Mouse (Mus musculus) intestine, embryonic 14.5 days (tissue): Measurements from ENCODE around the gene Ccdc158. TPM values are rescaled to one million over a fixed set of nuclear protein-coding genes. Genes with fewer than 3 reads are reported as not detected.

Experiments
- ATAC-seq: fragments of 200-750 bp; cut with Nextera tagmentation; replicated peaks from 2 replicates; pipeline ENCODE4 v1.8.0; 2017; ENCODE audit warnings: low read depth, moderate number of reproducible peaks, moderate TSS enrichment, moderate library complexity; ENCODE audit not compliant: low FRiP score, low TSS enrichment
- DNase-seq: peaks from one replicate; pipeline ENCODE4 v3.0.0-alpha.2; 2018; ENCODE audit warnings: low spot score
- H3K27ac ChIP-seq: fragments of 300-500 bp; sonication (generic); 2 replicates; pipeline ENCODE4 v1.5.1; 2014; ENCODE audit warnings: low read depth, mild to moderate bottlenecking, control low read depth
- H3K27me3 ChIP-seq: fragments of 300-500 bp; sonication (generic); replicated peaks from 2 replicates; pipeline ENCODE4 v1.6.1; 2014; ENCODE audit warnings: low read length, control low read depth; ENCODE audit not compliant: control insufficient read depth, insufficient read depth
- H3K36me3 ChIP-seq: fragments of 300-500 bp; sonication (generic); 2 replicates; pipeline ENCODE4 v1.6.1; 2014; ENCODE audit warnings: low read length, control low read depth; ENCODE audit not compliant: control insufficient read depth, insufficient read depth
- H3K4me1 ChIP-seq: fragments of 300-500 bp; sonication (generic); replicated peaks from 2 replicates; pipeline ENCODE4 v1.6.1; 2014; ENCODE audit warnings: low read length, control low read depth, mixed read lengths; ENCODE audit not compliant: control insufficient read depth, insufficient read depth
- H3K4me2 ChIP-seq: fragments of 300-500 bp; sonication (generic); 2 replicates; pipeline ENCODE4 v1.6.1; 2014; ENCODE audit warnings: low read length
- H3K4me3 ChIP-seq: fragments of 300-500 bp; sonication (generic); 2 replicates; pipeline ENCODE4 v1.5.1; 2014; ENCODE audit warnings: low read depth, low read length, control low read depth, mixed read lengths
- H3K9ac ChIP-seq: fragments of 300-500 bp; sonication (generic); 2 replicates; pipeline ENCODE4 v1.6.1; 2014; ENCODE audit warnings: mild to moderate bottlenecking, low read length
- H3K9me3 ChIP-seq: fragments of 300-500 bp; sonication (generic); 2 replicates; pipeline ENCODE4 v1.6.1; 2016; ENCODE audit warnings: low read length, control low read depth; ENCODE audit not compliant: control insufficient read depth
- WGBS: fragments of 180-500 bp; shearing (Covaris S2); extraction: QIAGEN DNeasy Blood & Tissue Kit; methylation state at CpG from one replicate; pipeline ENCODE4 v1.1.7; 2014; 5-methylcytosine and 5-hydroxymethylcytosine counted together
- polyA plus RNA-seq: library from polyadenylated mRNA; unstranded; fragments of >200 nt; fragmentation: Nextera tagmentation; extraction: Ambion mirVana; gene quantifications from 2 replicates; pipeline ENCODE4 v1.2.1, GENCODE M21; 2014

Gene Ccdc158
- polyA plus RNA-seq, 1 experiment from 2014 or later: 1.3 TPM

DNA sequence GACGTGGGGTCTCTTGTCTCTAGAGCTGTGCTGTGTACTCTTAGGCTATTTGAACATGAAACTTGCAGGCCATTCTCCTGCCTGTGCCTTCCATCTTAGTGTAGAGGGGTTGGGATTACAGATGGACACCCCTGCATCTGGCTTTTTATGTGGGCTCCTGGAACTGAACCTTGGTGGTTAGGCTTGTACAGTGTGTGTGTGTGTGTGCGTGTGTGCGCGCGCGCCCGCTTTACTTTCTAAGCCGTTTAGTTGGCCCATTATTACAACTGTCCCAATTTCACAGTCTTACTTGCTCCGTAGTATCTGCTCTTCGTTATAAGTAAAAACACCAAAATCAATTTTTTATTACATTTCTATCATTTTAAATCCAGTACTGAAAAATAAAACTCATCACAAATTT, 6.8 kb upstream of the Ccdc158 start:
- H3K36me3 ChIP-seq: no peaks in the 10 kb centered on the region
- 94% methylated on average over 10 of the region's 10 CpGs for whole genome bisulfite sequencing
- H3K9ac ChIP-seq: no peak overlapping the region
- H3K27me3 ChIP-seq: 0 out of 2 replicates have a peak, but pooled peaks cover 4% of the 10 kb centered on the region
- peaks cover 6% of the 10 kb centered on the region; the same call in 1 of the 2 replicates for H3K4me1 ChIP-seq
- H3K27ac ChIP-seq: no peak overlapping the region
- no peak overlapping the region for H3K4me2 ChIP-seq
- ATAC-seq (no peak), DNase-seq (no peak)
- no peak overlapping the region for H3K4me3 ChIP-seq
- H3K9me3 ChIP-seq: no peaks in the 10 kb centered on the region

DNA sequence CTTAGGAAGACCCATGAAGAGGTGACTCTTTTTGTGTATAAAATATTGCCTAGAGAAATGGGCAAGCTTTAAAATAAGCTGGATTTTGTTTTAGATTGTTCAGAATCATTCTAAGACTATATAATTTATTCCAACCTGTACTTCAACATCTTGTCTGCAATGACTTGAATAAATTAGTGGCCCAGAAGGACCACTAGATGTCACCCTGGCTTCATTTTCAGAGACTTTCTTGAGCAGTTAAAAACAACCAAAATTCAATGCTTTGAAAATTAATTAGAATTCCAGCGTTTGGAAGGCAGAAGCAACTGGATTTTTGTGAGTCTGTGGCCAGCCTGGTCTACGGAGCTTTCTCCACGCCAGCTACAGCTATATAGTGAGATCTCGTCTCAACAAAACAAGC, 4.4 kb upstream of the Ccdc158 start:
- ATAC-seq (no peak), DNase-seq (no peak)
- Histone ChIP-seq H3K27ac (no peak overlapping the region), H3K4me3 (no peak overlapping the region), H3K4me1 (peaks cover 12% of the 10 kb centered on the region; the same call in 1 of the 2 replicates), H3K9me3 (no peaks in the 10 kb centered on the region), H3K36me3 (no peaks in the 10 kb centered on the region), H3K27me3 (0 out of 2 replicates have a peak, but pooled peaks cover 4% of the 10 kb centered on the region), H3K9ac (no peak overlapping the region), H3K4me2 (no peak overlapping the region)
- 30% methylated on average over 4 of the region's 4 CpGs for WGBS

DNA sequence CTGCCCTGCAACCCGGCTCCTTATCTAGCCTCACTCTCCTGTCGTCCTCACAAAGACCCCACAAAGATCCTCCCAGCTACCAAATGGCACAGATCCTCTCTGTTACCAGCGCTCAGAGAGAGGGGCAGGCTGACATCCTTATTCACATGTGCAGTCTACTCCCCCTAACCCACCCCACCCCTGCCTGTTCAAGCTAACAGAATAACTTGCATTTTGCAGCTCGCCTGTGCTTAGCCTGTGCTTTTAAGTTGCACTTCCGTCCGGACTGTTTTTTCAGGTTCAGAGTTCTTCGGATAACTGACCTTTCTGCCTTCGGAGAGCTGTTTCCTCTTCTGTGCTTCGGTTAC, 476 bp upstream of the Ccdc158 start:
- Histone ChIP-seq H3K27ac (no peak overlapping the region), H3K27me3 (no peaks in the 10 kb centered on the region), H3K4me1 (peaks cover 6% of the 10 kb centered on the region; the same call in 1 of the 2 replicates), H3K9me3 (no peaks in the 10 kb centered on the region), H3K9ac (peak overlapping the region; percentile 37; the same call in 1 of the 2 replicates), H3K4me3 (peak overlapping the region; percentile 36), H3K4me2 (peak overlapping the region; percentile 58), H3K36me3 (no peaks in the 10 kb centered on the region)
- no peak for ATAC-seq
- WGBS: 1% methylated on average over 9 of the region's 9 CpGs
- DNase-seq: no peak

DNA sequence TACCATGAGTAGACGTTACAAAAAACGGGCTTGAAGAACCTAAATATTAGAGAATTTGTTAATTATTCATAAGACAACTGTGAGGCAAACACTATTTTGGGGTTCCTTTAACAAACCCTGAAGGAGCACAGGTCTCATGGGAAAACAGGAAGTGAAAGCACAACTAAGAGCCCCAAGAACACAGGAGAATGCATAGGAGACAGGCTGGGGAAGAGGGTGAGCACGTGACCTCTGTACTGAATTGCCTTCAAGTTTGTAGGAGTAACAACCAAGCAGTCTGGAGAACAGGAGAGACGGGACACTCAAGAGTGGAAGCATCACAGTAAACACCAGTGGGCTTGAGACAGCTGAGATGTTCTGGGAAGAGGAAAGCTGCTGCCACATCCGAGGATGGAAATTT, 8.2 kb downstream of the Ccdc158 start:
- ATAC-seq (no peak), DNase-seq (no peak)
- 76% methylated on average over 5 of the region's 5 CpGs for WGBS

DNA sequence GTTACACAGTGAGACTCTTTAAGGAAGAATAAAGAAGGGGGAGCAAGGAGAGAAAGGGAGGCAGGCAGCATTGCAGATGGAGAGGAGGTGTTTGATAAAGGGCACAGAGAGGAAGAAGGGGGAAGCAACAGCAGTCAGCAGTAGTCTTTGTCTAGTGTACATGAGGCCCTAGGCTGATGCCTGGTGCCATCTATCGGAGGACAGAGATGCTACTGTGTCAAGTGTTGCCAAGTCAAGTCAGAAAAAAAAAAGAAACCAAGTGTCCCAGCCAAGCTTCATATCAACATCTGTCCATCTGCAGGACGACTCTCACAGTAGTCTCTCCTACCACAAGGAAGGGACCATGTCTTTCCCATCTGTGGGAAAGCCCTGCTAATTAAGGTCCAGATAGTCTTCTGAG, 10.8 kb downstream of the Ccdc158 start:
- Histone ChIP-seq H3K36me3 (no peaks in the 10 kb centered on the region), H3K4me1 (no peaks in the 10 kb centered on the region), H3K27ac (no peak overlapping the region), H3K27me3 (no peaks in the 10 kb centered on the region), H3K9ac (no peak overlapping the region), H3K4me3 (no peak overlapping the region), H3K9me3 (0 out of 2 replicates have a peak, but pooled peaks cover 3% of the 10 kb centered on the region), H3K4me2 (no peak overlapping the region)
- 68% methylated on average over 2 of the region's 2 CpGs for WGBS
- ATAC-seq (no peak), DNase-seq (no peak)

More for the DNA sequence above, 8.2 kb downstream of the Ccdc158 start:
- Histone ChIP-seq H3K4me3 (no peak overlapping the region), H3K4me1 (no peaks in the 10 kb centered on the region), H3K9ac (no peak overlapping the region), H3K36me3 (no peaks in the 10 kb centered on the region), H3K27me3 (no peaks in the 10 kb centered on the region), H3K9me3 (0 out of 2 replicates have a peak, but pooled peaks cover 3% of the 10 kb centered on the region), H3K27ac (no peak overlapping the region), H3K4me2 (no peak overlapping the region)

DNA sequence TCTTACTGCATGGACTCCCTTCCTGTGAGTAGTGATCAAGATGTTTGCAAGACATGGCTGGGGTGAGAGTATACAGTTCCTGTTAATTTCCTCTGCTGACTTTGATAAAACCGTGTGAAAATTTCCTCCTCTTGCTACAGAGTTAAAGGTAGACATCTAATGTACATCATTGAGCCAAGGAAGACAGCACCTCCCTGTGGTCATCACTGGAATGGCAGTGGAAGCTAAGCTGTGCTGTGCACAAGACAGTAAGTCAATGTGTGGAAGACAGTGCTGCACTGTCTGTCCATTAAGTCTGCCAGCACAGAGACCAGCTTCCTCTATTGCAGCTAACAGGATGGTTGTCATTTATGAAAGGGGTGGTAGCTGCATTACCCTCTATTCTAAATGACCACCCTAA, 18.8 kb downstream of the Ccdc158 start:
- WGBS: 19% methylated on average over 1 of the region's 1 CpGs

DNA sequence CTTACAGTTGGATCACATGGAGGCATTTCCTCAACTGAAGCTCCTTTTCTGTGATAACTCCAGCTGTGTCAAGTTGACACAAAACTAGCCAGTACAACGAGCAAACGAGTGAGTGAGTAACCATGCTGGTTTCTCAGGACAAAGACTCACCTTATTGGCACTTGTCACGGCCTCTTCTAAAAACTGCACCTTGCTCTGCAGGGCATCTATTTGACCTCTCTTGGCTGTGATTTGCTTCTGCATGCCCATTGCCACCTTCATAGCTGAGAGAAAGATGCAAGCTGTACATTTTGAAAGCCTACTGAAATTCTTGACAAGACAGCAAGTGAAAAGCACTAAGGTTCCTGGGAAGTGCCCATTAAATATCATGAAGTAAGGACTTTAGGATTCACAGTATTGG, 34.2 kb downstream of the Ccdc158 start:
- H3K4me3 ChIP-seq: no peak overlapping the region
- H3K27me3 ChIP-seq: no peaks in the 10 kb centered on the region
- 82% methylated on average over 3 of the region's 3 CpGs for WGBS
- H3K9me3 ChIP-seq: no peaks in the 10 kb centered on the region
- H3K27ac ChIP-seq: no peak overlapping the region
- no peak overlapping the region for H3K9ac ChIP-seq
- ATAC-seq (no peak), DNase-seq (no peak)
- no peaks in the 10 kb centered on the region for H3K4me1 ChIP-seq
- H3K4me2 ChIP-seq: no peak overlapping the region
- H3K36me3 ChIP-seq: no peaks in the 10 kb centered on the region

More for the DNA sequence above, 18.8 kb downstream of the Ccdc158 start:
- Histone ChIP-seq H3K36me3 (no peaks in the 10 kb centered on the region), H3K9me3 (no peaks in the 10 kb centered on the region), H3K4me3 (no peak overlapping the region), H3K9ac (no peak overlapping the region), H3K4me2 (no peak overlapping the region), H3K4me1 (no peaks in the 10 kb centered on the region), H3K27ac (no peak overlapping the region), H3K27me3 (no peaks in the 10 kb centered on the region)
- DNase-seq (peak; percentile 80), ATAC-seq (no peak)

DNA sequence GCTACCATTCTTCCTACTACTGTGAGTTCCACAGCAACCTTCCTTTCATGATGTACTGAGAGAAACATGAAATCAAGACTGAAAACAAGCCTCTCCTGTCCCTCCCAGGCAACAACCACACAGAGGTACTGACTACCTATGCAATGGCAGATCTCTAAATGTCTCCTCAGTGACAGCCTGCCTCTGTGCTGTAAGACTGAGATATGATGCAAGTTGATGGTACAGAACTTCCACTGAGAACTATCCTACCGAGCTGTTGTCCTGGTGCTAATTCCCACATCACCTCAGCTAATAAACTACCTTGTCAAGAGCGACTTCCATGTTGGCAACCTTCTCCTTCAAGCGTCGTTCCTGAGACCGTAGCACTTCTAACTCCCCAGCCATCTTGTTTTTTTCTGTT, 39.2 kb downstream of the Ccdc158 start:
- ATAC-seq (no peak), DNase-seq (no peak)
- WGBS: 81% methylated on average over 5 of the region's 5 CpGs
- Histone ChIP-seq H3K4me3 (no peak overlapping the region), H3K9me3 (no peaks in the 10 kb centered on the region), H3K4me1 (no peaks in the 10 kb centered on the region), H3K27ac (no peak overlapping the region), H3K9ac (no peak overlapping the region), H3K4me2 (no peak overlapping the region), H3K36me3 (no peaks in the 10 kb centered on the region), H3K27me3 (no peaks in the 10 kb centered on the region)

DNA sequence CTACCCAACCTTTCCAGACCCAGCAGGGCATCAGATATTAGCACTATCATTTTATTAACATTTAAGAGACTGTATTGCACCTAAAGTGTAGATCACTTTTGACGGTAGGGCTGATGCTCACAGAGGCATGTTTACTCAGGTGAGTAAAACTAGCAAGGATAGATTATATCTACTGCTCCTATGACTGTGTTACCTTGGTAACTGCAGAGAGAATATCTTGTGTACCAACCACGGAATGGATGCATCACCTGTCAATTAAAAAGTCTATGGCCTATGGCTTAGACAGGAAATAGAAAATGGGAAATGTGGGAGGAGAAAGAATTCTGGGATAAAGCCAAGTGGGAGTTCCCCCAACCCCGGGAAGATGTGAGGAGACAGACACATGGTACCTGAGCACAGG, 40.2 kb downstream of the Ccdc158 start:
- ATAC-seq (no peak), DNase-seq (no peak)
- H3K27ac ChIP-seq: no peak overlapping the region
- H3K27me3 ChIP-seq: no peaks in the 10 kb centered on the region
- WGBS: 65% methylated on average over 3 of the region's 3 CpGs
- no peaks in the 10 kb centered on the region for H3K9me3 ChIP-seq
- no peaks in the 10 kb centered on the region for H3K36me3 ChIP-seq
- no peak overlapping the region for H3K4me3 ChIP-seq
- no peak overlapping the region for H3K4me2 ChIP-seq
- no peaks in the 10 kb centered on the region for H3K4me1 ChIP-seq
- H3K9ac ChIP-seq: no peak overlapping the region
